Mouse (Mus musculus) spleen, adult 2 months (tissue): ENCODE results near the gene Rln3.

ENCODE experiments used
- CTCF ChIP-seq: fragments of 200-500 bp; IDR thresholded peaks from 2 replicates; pipeline ENCODE4 v1.5.1; 2011; ENCODE audit warnings: mild to moderate bottlenecking, inconsistent platforms; ENCODE audit not compliant: insufficient read depth, insufficient read length, insufficient replicate concordance; ENCODE audit errors: extremely low read depth
- POLR2A ChIP-seq: fragments of 200-500 bp; IDR thresholded peaks from 2 replicates; pipeline ENCODE4 v1.6.1; 2011; ENCODE audit warnings: low read depth, low read length, inconsistent platforms

- no peak for TF ChIP-seq POLR2A
- TF ChIP-seq CTCF, result no peak
Observed at GRCm38 (mm10) chr8:84070241-84070640, 25.4 kb upstream of the Rln3 start.
